Mouse (Mus musculus) erythroid progenitor cell, adult 5-6 weeks (primary cell): ENCODE results near the gene Scn3b. TPM values are rescaled to one million over a fixed set of nuclear protein-coding genes. Genes with fewer than 3 reads are reported as not detected.

Experiments used
- ATAC-seq: replicated peaks from 2 replicates; pipeline ENCODE4 v1.8.0; 2016; ENCODE audit warnings: moderate number of reproducible peaks, mild to moderate bottlenecking, moderate TSS enrichment, inconsistent platforms; ENCODE audit not compliant: poor library complexity, low FRiP score, severe bottlenecking
- total RNA-seq, 2 experiments: library from RNA; stranded (forward) in 1 of 2; stranded (reverse) in 1 of 2; fragments of 150-400 nt in 1 of 2; fragments of 186-747, 209-891 nt in 1 of 2; gene quantifications; 2 replicates each; pipeline versions ENCODE4 v1.2.3 to v1.2.4; 2015 to 2017; ENCODE audit warnings: low replicate concordance in 2 of 2

Scn3b gene
- total RNA-seq, 2 experiments from 2014 or later, result not detected

- ATAC-seq, result no peak
Observed at GRCm38 (mm10) chr9:40332731-40333648, 64.0 kb downstream of the Scn3b start.

- ATAC-seq, result no peak
Observed at GRCm38 (mm10) chr9:40333649-40334396, 64.8 kb downstream of the Scn3b start.

- ATAC-seq, result no peak
Observed at GRCm38 (mm10) chr9:40334617-40335016, 65.6 kb downstream of the Scn3b start.

DNA sequence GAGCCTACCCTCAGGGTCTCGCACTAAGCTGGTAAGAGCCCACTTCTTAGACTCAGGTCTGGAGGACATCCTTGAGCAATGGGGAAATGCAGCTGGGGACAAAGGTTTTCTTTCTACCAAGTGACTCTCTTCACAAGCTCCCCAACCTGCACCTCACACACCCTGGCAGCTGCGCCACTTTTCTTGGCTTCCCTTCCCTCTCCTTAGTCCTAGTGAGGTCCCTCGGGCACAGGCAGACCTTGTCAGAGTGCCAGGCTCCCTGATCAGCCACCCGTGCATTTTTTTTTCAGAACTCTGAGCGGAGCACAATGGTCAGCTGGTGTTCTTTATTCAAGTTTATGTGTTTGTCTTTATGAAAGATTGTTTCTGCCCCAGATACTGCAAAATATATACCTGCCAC is 67.7 kb downstream of the Scn3b start:
- no peak for ATAC-seq

DNA sequence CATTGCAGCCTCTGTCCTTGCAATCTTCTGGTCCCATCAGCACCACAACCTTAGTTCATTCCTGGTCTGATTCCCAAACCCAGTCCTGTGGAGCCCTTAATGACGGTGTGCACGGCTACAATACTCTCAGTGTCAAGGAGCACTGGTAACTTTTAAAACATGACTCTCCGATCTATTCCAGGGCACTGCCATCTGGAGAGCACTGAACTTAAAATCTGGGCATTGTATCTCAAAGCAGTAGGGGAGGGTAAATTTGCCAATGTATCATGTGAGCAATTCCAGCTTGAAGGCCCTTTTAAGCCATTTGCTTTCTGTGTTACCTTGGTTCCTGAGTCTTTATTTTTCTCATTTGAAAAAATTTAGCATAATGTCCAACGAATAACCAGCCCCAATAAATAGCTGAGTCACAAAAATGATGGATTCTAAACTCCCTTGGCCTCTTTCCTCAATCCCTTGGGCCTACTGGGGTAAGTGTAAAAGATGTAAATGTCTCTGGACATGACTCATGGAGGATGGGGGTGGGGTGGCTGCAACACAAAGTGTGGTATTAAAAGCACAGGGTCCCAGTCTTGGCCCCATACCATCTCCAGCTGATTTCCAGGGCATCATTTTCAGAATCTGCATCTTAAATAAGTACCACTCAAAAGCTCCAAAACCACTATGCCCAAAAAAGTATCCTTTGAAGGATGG is 68.3 kb downstream of the Scn3b start:
- no peak for ATAC-seq

GRCm38 (mm10) chr9:40339578-40339977 is 70.6 kb downstream of the Scn3b start:
- no peak for ATAC-seq

Other genes with a start within 250 kb of the Scn3b start
- gene Olfr981, start 247.8 kb upstream of the Scn3b start, total RNA-seq (2015; ENCODE audit: low replicate concordance), result not detected in 2 replicates
- not detected in 2 replicates for gene Olfr981, start 247.8 kb upstream of the Scn3b start, total RNA-seq (2017; ENCODE audit: low replicate concordance)
- not detected in 2 replicates for gene Olfr982, start 195.4 kb upstream of the Scn3b start, total RNA-seq (2015; ENCODE audit: low replicate concordance)
- gene Olfr982, start 195.4 kb upstream of the Scn3b start, total RNA-seq (2017; ENCODE audit: low replicate concordance), result not detected in 2 replicates
- not detected in 2 replicates for gene Olfr983, start 175.6 kb upstream of the Scn3b start, total RNA-seq (2015; ENCODE audit: low replicate concordance)
- not detected in 2 replicates for gene Olfr983, start 175.6 kb upstream of the Scn3b start, total RNA-seq (2017; ENCODE audit: low replicate concordance)
- gene Olfr984, start 155.0 kb upstream of the Scn3b start, total RNA-seq (2015; ENCODE audit: low replicate concordance), result not detected in 2 replicates
- gene Olfr984, start 155.0 kb upstream of the Scn3b start, total RNA-seq (2017; ENCODE audit: low replicate concordance), result not detected in 2 replicates
- gene Olfr985, start 139.0 kb upstream of the Scn3b start, total RNA-seq (2015; ENCODE audit: low replicate concordance), result not detected in 2 replicates
- gene Olfr985, start 139.0 kb upstream of the Scn3b start, total RNA-seq (2017; ENCODE audit: low replicate concordance), result not detected in 2 replicates
- gene Tmem225, start 121.1 kb upstream of the Scn3b start, total RNA-seq (2015; ENCODE audit: low replicate concordance), result not detected in 2 replicates
- not detected in 2 replicates for gene Tmem225, start 121.1 kb upstream of the Scn3b start, total RNA-seq (2017; ENCODE audit: low replicate concordance)
- gene Olfr986, start 88.3 kb upstream of the Scn3b start, total RNA-seq (2015; ENCODE audit: low replicate concordance), result not detected in 2 replicates
- gene Olfr986, start 88.3 kb upstream of the Scn3b start, total RNA-seq (2017; ENCODE audit: low replicate concordance), result not detected in 2 replicates
- gene Zfp202, start 76.9 kb upstream of the Scn3b start, total RNA-seq (2015; ENCODE audit: low replicate concordance), result 0.36 TPM in 1 of 2 replicates, not detected in the other
- gene Zfp202, start 76.9 kb upstream of the Scn3b start, total RNA-seq (2017; ENCODE audit: low replicate concordance), result 0.77 TPM in 1 of 2 replicates, not detected in the other